Mouse (Mus musculus) mouse embryonic stem cell (cell line): ENCODE data around the gene Cpsf6.
"Not testable (repeated sequence)": the region's sequence is repeated elsewhere in the genome, so short reads cannot be mapped to it uniquely, and the experiment has no call there.

Experiments
- in situ Hi-C, 2 experiments: fragments of 300-500 bp; cut with MboI; formaldehyde crosslinking; loops; 1 replicate in 1 of 2; 3 replicates in 1 of 2; pipeline ENCODE4 v1.14.3; 2019 to 2020; ENCODE audit warnings: low sequenced_read_pairs in 2 of 2, low pct_unique_long_range_greater_than_20kb in 1 of 2, mixed read lengths in 1 of 2; ENCODE audit not compliant: unreplicated experiment in 1 of 2

Gene Cpsf6

GRCm38 (mm10) chr10:117389904-117390875, 10.4 kb upstream of the Cpsf6 start:
- in situ Hi-C loops, result no loop called here

- in situ Hi-C loops, result no loop called here
These were observed 9.5 kb upstream of the Cpsf6 start for GRCm38 (mm10) chr10:117389371-117389740.

- in situ Hi-C loops, result no loop called here
These were observed 9.0 kb upstream of the Cpsf6 start for GRCm38 (mm10) chr10:117388637-117389370.

- in situ Hi-C loops, result not testable (repeated sequence)
These were observed 8.3 kb upstream of the Cpsf6 start for GRCm38 (mm10) chr10:117387961-117388636.

- in situ Hi-C loops, result no loop called here
These were observed 7.2 kb upstream of the Cpsf6 start for GRCm38 (mm10) chr10:117386981-117387380.

- in situ Hi-C loops, result no loop called here
These were observed 6.4 kb upstream of the Cpsf6 start for GRCm38 (mm10) chr10:117386261-117386660.

- in situ Hi-C loops, result no loop called here
These were observed 5.6 kb upstream of the Cpsf6 start for GRCm38 (mm10) chr10:117385431-117385830.

GRCm38 (mm10) chr10:117385086-117385430, 5.2 kb upstream of the Cpsf6 start:
- in situ Hi-C loops, result no loop called here

- in situ Hi-C loops, result no loop called here
These were observed 4.7 kb upstream of the Cpsf6 start for GRCm38 (mm10) chr10:117384386-117385085.

- in situ Hi-C loops, result no loop called here
These were observed 4.1 kb upstream of the Cpsf6 start for GRCm38 (mm10) chr10:117383941-117384340.

GRCm38 (mm10) chr10:117382996-117383550, 3.3 kb upstream of the Cpsf6 start:
- in situ Hi-C loops, result no loop called here

GRCm38 (mm10) chr10:117382146-117382545, 2.3 kb upstream of the Cpsf6 start:
- in situ Hi-C loops, result no loop called here

- in situ Hi-C loops, result no loop called here
These were observed 1.1 kb upstream of the Cpsf6 start for GRCm38 (mm10) chr10:117380721-117381570.

- in situ Hi-C loops, result no loop called here
These were observed 374 bp downstream of the Cpsf6 start for GRCm38 (mm10) chr10:117379441-117379840.

- in situ Hi-C loops, result no loop called here
These were observed 1.2 kb downstream of the Cpsf6 start for GRCm38 (mm10) chr10:117378642-117379041.

- in situ Hi-C loops, result no loop called here
These were observed 1.6 kb downstream of the Cpsf6 start for GRCm38 (mm10) chr10:117378291-117378555.

- in situ Hi-C loops, result no loop called here
These were observed 2.2 kb downstream of the Cpsf6 start for GRCm38 (mm10) chr10:117377431-117378290.
